ENCODE assay signal across 8 mouse cellular contexts in the genomic region with DNA sequence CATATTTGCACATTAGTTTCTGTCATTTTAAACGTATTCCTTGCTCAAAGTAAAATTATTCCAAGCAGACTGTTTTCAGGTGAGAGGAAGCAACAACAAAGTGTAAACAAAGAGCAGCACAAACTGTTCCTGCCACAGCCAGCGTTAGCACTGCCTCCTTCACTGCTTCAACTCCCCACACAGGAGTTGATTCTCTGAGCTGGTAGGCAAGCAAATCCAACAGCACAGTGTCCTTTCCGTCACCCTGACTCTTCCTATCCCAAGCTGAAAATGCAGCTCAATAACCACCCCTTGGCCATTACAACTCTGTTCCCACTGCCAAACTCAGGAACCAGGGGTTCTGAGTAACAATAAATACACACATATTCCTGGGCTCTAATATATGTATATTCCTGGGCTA. TPM values are rescaled to one million over a fixed set of nuclear protein-coding genes. Genes with fewer than 3 reads are reported as not detected.
DNase-seq lines count a peak whose midpoint lies in the region; ATAC-seq and TF ChIP-seq lines count a peak whose summit lies in the region.

No protein-coding gene starts in this region.

- peak overlapping the region; percentile 43 for H3K9ac ChIP-seq in lung, embryonic 14.5 days
- no peak overlapping the region for H3K9ac ChIP-seq in embryonic facial prominence, embryonic 11.5 days (replicated peaks; ENCODE audit: low read length)
- peak overlapping the region; percentile 35 for H3K9ac ChIP-seq in intestine, embryonic 14.5 days (ENCODE audit: low read length)
- peak overlapping the region; percentile 61 for H3K9ac ChIP-seq in neural tube, embryonic 13.5 days

- H3K4me2 ChIP-seq in lung, embryonic 14.5 days, result peak overlapping the region; percentile 95
- peak overlapping the region; percentile 47 for H3K4me2 ChIP-seq in embryonic facial prominence, embryonic 11.5 days (ENCODE audit: low read depth, low read length)
- peak overlapping the region; percentile 73 for H3K4me2 ChIP-seq in intestine, embryonic 14.5 days (ENCODE audit: low read length)
- peak overlapping the region; percentile 79 for H3K4me2 ChIP-seq in neural tube, embryonic 13.5 days

- no peaks in the 10 kb centered on the region for H3K27me3 ChIP-seq in lung, embryonic 14.5 days (ENCODE audit: insufficient read depth, low read length)
- H3K27me3 ChIP-seq in embryonic facial prominence, embryonic 11.5 days (ENCODE audit: control insufficient read depth, insufficient read depth, low read length), result no peaks in the 10 kb centered on the region
- no peaks in the 10 kb centered on the region for H3K27me3 ChIP-seq in intestine, embryonic 14.5 days (replicated peaks; ENCODE audit: control insufficient read depth, insufficient read depth, low read length)
- H3K27me3 ChIP-seq in neural tube, embryonic 13.5 days, result no peaks in the 10 kb centered on the region

- no peak for TF ChIP-seq CTCF in lung, embryonic 14.5 days (IDR thresholded peaks at IDR 0.05; ENCODE audit: low read depth)

- H3K27ac ChIP-seq in lung, embryonic 14.5 days (ENCODE audit: low read depth), result no peak overlapping the region
- H3K27ac ChIP-seq in embryonic facial prominence, embryonic 11.5 days (replicated peaks; ENCODE audit: low read depth, low read length), result no peak overlapping the region
- H3K27ac ChIP-seq in intestine, embryonic 14.5 days (ENCODE audit: low read depth), result no peak overlapping the region
- no peak overlapping the region for H3K27ac ChIP-seq in neural tube, embryonic 13.5 days (replicated peaks)

- H3K36me3 ChIP-seq in lung, embryonic 14.5 days (ENCODE audit: insufficient read depth), result no peaks in the 10 kb centered on the region
- no peaks in the 10 kb centered on the region for H3K36me3 ChIP-seq in embryonic facial prominence, embryonic 11.5 days (replicated peaks; ENCODE audit: control insufficient read depth, insufficient read depth, low read depth, low read length)
- no peaks in the 10 kb centered on the region for H3K36me3 ChIP-seq in intestine, embryonic 14.5 days (ENCODE audit: control insufficient read depth, insufficient read depth, low read length)
- H3K36me3 ChIP-seq in neural tube, embryonic 13.5 days, result no peaks in the 10 kb centered on the region

- H3K4me1 ChIP-seq in lung, embryonic 14.5 days (ENCODE audit: insufficient read depth), result peaks cover 8% of the 10 kb centered on the region
- no peaks in the 10 kb centered on the region for H3K4me1 ChIP-seq in embryonic facial prominence, embryonic 11.5 days (ENCODE audit: control insufficient read depth, insufficient read depth, low read length)
- H3K4me1 ChIP-seq in intestine, embryonic 14.5 days (replicated peaks; ENCODE audit: control insufficient read depth, insufficient read depth, low read length), result peaks cover 26% of the 10 kb centered on the region
- peaks cover 49% of the 10 kb centered on the region for H3K4me1 ChIP-seq in neural tube, embryonic 13.5 days (replicated peaks)

- ATAC-seq in lung, embryonic 14.5 days (ENCODE audit: insufficient read depth), result no peak
- no peak for ATAC-seq in embryonic facial prominence, embryonic 11.5 days (replicated peaks; ENCODE audit: insufficient number of reproducible peaks, low FRiP score, low TSS enrichment, low read depth)
- ATAC-seq in intestine, embryonic 14.5 days (replicated peaks; ENCODE audit: low FRiP score, low TSS enrichment, low read depth), result no peak
- ATAC-seq in neural tube, embryonic 13.5 days (ENCODE audit: low read depth), result no peak

- peak; percentile 20 for DNase-seq in lung, embryonic 14.5 days
- DNase-seq in lung, postnatal 10 days, result no peak
- no peak for DNase-seq in embryonic facial prominence, embryonic 11.5 days (ENCODE audit: low spot score)
- no peak for DNase-seq in intestine, embryonic 14.5 days (ENCODE audit: low spot score)
- no peak for DNase-seq in retina, postnatal 1 day
- DNase-seq in cerebellum, adult 9-11 months, result no peak
- DNase-seq in urinary bladder, adult 18-20 months (ENCODE audit: low spot score in 2 of 2), result no peak

- H3K9me3 ChIP-seq in lung, embryonic 14.5 days (ENCODE audit: low read depth, low read length), result no peaks in the 10 kb centered on the region
- H3K9me3 ChIP-seq in embryonic facial prominence, embryonic 11.5 days (replicated peaks; ENCODE audit: control insufficient read depth, low read length), result no peaks in the 10 kb centered on the region
- H3K9me3 ChIP-seq in intestine, embryonic 14.5 days (ENCODE audit: control insufficient read depth, low read length), result no peaks in the 10 kb centered on the region
- no peaks in the 10 kb centered on the region for H3K9me3 ChIP-seq in neural tube, embryonic 13.5 days

- 20% methylated on average over 3 of the region's 3 CpGs for WGBS in lung, embryonic 14.5 days
- WGBS in embryonic facial prominence, embryonic 11.5 days, result 21% methylated on average over 3 of the region's 3 CpGs
- WGBS in intestine, embryonic 14.5 days, result 17% methylated on average over 3 of the region's 3 CpGs
- 24% methylated on average over 3 of the region's 3 CpGs for WGBS in neural tube, embryonic 13.5 days

- H3K4me3 ChIP-seq in lung, embryonic 14.5 days (ENCODE audit: low read depth, low read length), result peak overlapping the region; percentile 83
- peak overlapping the region; percentile 22 for H3K4me3 ChIP-seq in embryonic facial prominence, embryonic 11.5 days (ENCODE audit: low read depth, low read length)
- peak overlapping the region; percentile 97 for H3K4me3 ChIP-seq in intestine, embryonic 14.5 days (ENCODE audit: low read depth, low read length)
- H3K4me3 ChIP-seq in neural tube, embryonic 13.5 days, result peak overlapping the region; percentile 68

RNA-seq across cellular contexts. Expression of gene Man1a2, which starts 2.5 kb away (rescaled TPM):
- polyA plus RNA-seq in lung, embryonic 14.5 days (2014; fragmentation: Nextera tagmentation; extraction: Ambion mirVana), result 83.2 and 90.1 TPM in 2 replicates
- polyA plus RNA-seq in embryonic facial prominence, embryonic 11.5 days (2014; fragmentation: Nextera tagmentation; extraction: Ambion mirVana), result 61.3 and 66.0 TPM in 2 replicates
- polyA plus RNA-seq in intestine, embryonic 14.5 days (2014; fragmentation: Nextera tagmentation; extraction: Ambion mirVana), result 79.1 and 97.2 TPM in 2 replicates
- 40.9 and 47.1 TPM in 2 replicates for polyA plus RNA-seq in neural tube, embryonic 13.5 days (2015; fragmentation: Nextera tagmentation; extraction: Ambion mirVana)

Comparison
In these comparisons a context has a peak if more than half of its experiments do, and no peak if none do; other contexts are left out.
1. H3K4me3 ChIP-seq: peak in every context shown above with its lines; median percentile 97 in intestine, embryonic 14.5 days; 83 in lung, embryonic 14.5 days; 68 in neural tube, embryonic 13.5 days; 22 in embryonic facial prominence, embryonic 11.5 days.